8 mouse cellular contexts compared by ENCODE assay signal in genomic region chr4:108165152-108165895, GRCm38 (mm10). TPM values are rescaled to one million over a fixed set of nuclear protein-coding genes. Genes with fewer than 3 reads are reported as not detected.
DNase-seq lines count a peak whose midpoint lies in the region; ATAC-seq and TF ChIP-seq lines count a peak whose summit lies in the region.

TSS of gene Echdc2 (plus strand) at chr4:108165437.

- WGBS in forebrain, embryonic 10.5 days, result 1% methylated on average over 43 of the region's 43 CpGs
- WGBS in heart, embryonic 15.5 days, result under 1% methylated on average over 43 of the region's 43 CpGs
- WGBS in lung, embryonic 16.5 days, result under 1% methylated on average over 43 of the region's 43 CpGs

- peak within 1 kb of the TSS; percentile 70 for H3K9ac ChIP-seq in heart, embryonic 15.5 days
- peak within 1 kb of the TSS; percentile 73 for H3K9ac ChIP-seq in lung, embryonic 16.5 days (ENCODE audit: low read length)

- peaks cover 3% of the 10 kb centered on the region for H3K4me1 ChIP-seq in bone marrow macrophage, adult 2 months (ENCODE audit: control insufficient read depth, insufficient read depth, low read length)
- H3K4me1 ChIP-seq in forebrain, embryonic 10.5 days, result peaks cover 12% of the 10 kb centered on the region
- peaks cover 4% of the 10 kb centered on the region; the same call in 1 of the 2 replicates for H3K4me1 ChIP-seq in heart, embryonic 15.5 days (replicated peaks)
- peaks cover 3% of the 10 kb centered on the region; the same call in 1 of the 2 replicates for H3K4me1 ChIP-seq in lung, embryonic 16.5 days (replicated peaks; ENCODE audit: control insufficient read depth, insufficient read depth, low read length)

- peak; percentile 48 for DNase-seq in ES-CJ7 (ENCODE audit: low read depth, low spot score)
- DNase-seq in forebrain, embryonic 10.5 days (ENCODE audit: extremely low spot score, low spot score), result peak; percentile 74
- DNase-seq in kidney, postnatal 14 days, result peak; percentile 54
- DNase-seq in retina, postnatal 1 day, result peak; percentile 60

- no peak for ATAC-seq in heart, embryonic 15.5 days (replicated peaks; ENCODE audit: insufficient number of reproducible peaks, insufficient read depth, low FRiP score, low read depth)
- peak; percentile 78 for ATAC-seq in lung, embryonic 16.5 days (ENCODE audit: low read depth)
- ATAC-seq in activated CD4-positive, CD25-positive, alpha-beta regulatory T cell, adult 4 months, result no peak

- H3K27ac ChIP-seq in bone marrow macrophage, adult 2 months (ENCODE audit: insufficient read depth, low read depth, low read length), result no peak within 1 kb of the TSS
- H3K27ac ChIP-seq in forebrain, embryonic 10.5 days, result peak within 1 kb of the TSS; percentile 81
- H3K27ac ChIP-seq in heart, embryonic 15.5 days, result no peak within 1 kb of the TSS
- no peak within 1 kb of the TSS for H3K27ac ChIP-seq in lung, embryonic 16.5 days (ENCODE audit: low read length)

- peak within 1 kb of the TSS; percentile 92 for H3K4me2 ChIP-seq in heart, embryonic 15.5 days
- peak within 1 kb of the TSS; percentile 77 for H3K4me2 ChIP-seq in lung, embryonic 16.5 days (ENCODE audit: low read depth, low read length)

- H3K9me3 ChIP-seq in forebrain, embryonic 10.5 days, result no peaks in the 10 kb centered on the region
- H3K9me3 ChIP-seq in heart, embryonic 15.5 days (replicated peaks), result no peaks in the 10 kb centered on the region
- no peaks in the 10 kb centered on the region for H3K9me3 ChIP-seq in lung, embryonic 16.5 days (ENCODE audit: control insufficient read depth, low read length)

- TF ChIP-seq POLR2A in bone marrow macrophage, adult 2 months (IDR thresholded peaks at IDR 0.05; ENCODE audit: borderline replicate concordance, low read depth, low read length), result no peak

- 0 out of 2 replicates have a peak, but pooled peaks cover 3% of the 10 kb centered on the region for H3K36me3 ChIP-seq in forebrain, embryonic 10.5 days (replicated peaks)
- H3K36me3 ChIP-seq in heart, embryonic 15.5 days, result no peaks in the 10 kb centered on the region
- H3K36me3 ChIP-seq in lung, embryonic 16.5 days (ENCODE audit: control insufficient read depth, insufficient read depth, low read length), result no peaks in the 10 kb centered on the region

- no peak for TF ChIP-seq CTCF in bone marrow macrophage, adult 2 months (IDR thresholded peaks at IDR 0.05; ENCODE audit: low read depth, low read length)

- peaks cover 21% of the 10 kb centered on the region for H3K27me3 ChIP-seq in forebrain, embryonic 10.5 days (ENCODE audit: poor library complexity, severe bottlenecking)
- peaks cover 8% of the 10 kb centered on the region; the same call in 1 of the 2 replicates for H3K27me3 ChIP-seq in heart, embryonic 15.5 days
- H3K27me3 ChIP-seq in lung, embryonic 16.5 days (ENCODE audit: control insufficient read depth, insufficient read depth, low read depth, low read length), result no peaks in the 10 kb centered on the region

- peak within 1 kb of the TSS; percentile 65 for H3K4me3 ChIP-seq in bone marrow macrophage, adult 2 months (ENCODE audit: insufficient read depth, low read length)
- peak within 1 kb of the TSS; percentile 79 for H3K4me3 ChIP-seq in forebrain, embryonic 10.5 days
- H3K4me3 ChIP-seq in heart, embryonic 15.5 days, result peak within 1 kb of the TSS; percentile 64
- H3K4me3 ChIP-seq in lung, embryonic 16.5 days (ENCODE audit: low read length), result peak within 1 kb of the TSS; percentile 68

RNA-seq across cellular contexts. Expression of gene Echdc2, which starts in this region (rescaled TPM):
- polyA plus RNA-seq in bone marrow macrophage, adult 2 months (2012; ENCODE audit: insufficient read depth, insufficient read length, missing spikeins), result not detected in 2 replicates
- polyA plus RNA-seq in forebrain, embryonic 10.5 days (2016; fragmentation: Nextera tagmentation; extraction: Ambion mirVana), result 22.8 and 23.6 TPM in 2 replicates
- polyA plus RNA-seq in heart, embryonic 15.5 days (2015; fragmentation: Nextera tagmentation; extraction: Ambion mirVana), result 19.9 and 27.2 TPM in 2 replicates
- polyA plus RNA-seq in lung, embryonic 16.5 days (2015; fragmentation: Nextera tagmentation; extraction: Ambion mirVana), result 49.4 and 50.5 TPM in 2 replicates
- 1 to 10 TPM in 1 of 2 experiments, under 1 TPM in 1; 0.88 to 1.3 TPM for polyA plus RNA-seq in activated CD4-positive, CD25-positive, alpha-beta regulatory T cell, adult 4 months (2017; shearing (Covaris generic))
